Mouse (Mus musculus): Measurements from ENCODE around the gene Rassf5. TPM values are rescaled to one million over a fixed set of nuclear protein-coding genes. Genes with fewer than 3 reads are reported as not detected.

Gene Rassf5
- polyA plus RNA-seq, 1 experiment, result not detected

- peak overlapping the region; percentile 54 for H3K4me3 ChIP-seq (replicated peaks)
- H3K4me1 ChIP-seq (ENCODE audit: control insufficient read depth), result peaks cover 13% of the 10 kb centered on the region
- H3K9me3 ChIP-seq (ENCODE audit: control insufficient read depth, low read length), result peaks cover 3% of the 10 kb centered on the region; the same call in 1 of the 2 replicates
- H3K27me3 ChIP-seq (ENCODE audit: control insufficient read depth), result peaks cover 63% of the 10 kb centered on the region
- no peak for TF ChIP-seq GATA1 (IDR thresholded peaks at IDR 0.05; ENCODE audit: low read length)
- TF ChIP-seq TAL1 (IDR thresholded peaks at IDR 0.05; ENCODE audit: low read length), result no peak
- H3K36me3 ChIP-seq (ENCODE audit: control insufficient read depth), result no peaks in the 10 kb centered on the region
These were observed 446 bp downstream of the Rassf5 start for GRCm38 (mm10) chr1:131244536-131245088.

- TF ChIP-seq GATA1 (IDR thresholded peaks at IDR 0.05; ENCODE audit: low read length) (no peak), TAL1 (IDR thresholded peaks at IDR 0.05; ENCODE audit: low read length) (no peak)
- H3K36me3 ChIP-seq (ENCODE audit: control insufficient read depth), result no peaks in the 10 kb centered on the region
- peaks cover 3% of the 10 kb centered on the region; the same call in 1 of the 2 replicates for H3K9me3 ChIP-seq (ENCODE audit: control insufficient read depth, low read length)
- peaks cover 13% of the 10 kb centered on the region for H3K4me1 ChIP-seq (ENCODE audit: control insufficient read depth)
- peaks cover 65% of the 10 kb centered on the region for H3K27me3 ChIP-seq (ENCODE audit: control insufficient read depth)
- no peak overlapping the region for H3K4me3 ChIP-seq (replicated peaks)
These were observed 2.1 kb downstream of the Rassf5 start for GRCm38 (mm10) chr1:131242956-131243355.

- Histone ChIP-seq H3K4me1 (ENCODE audit: control insufficient read depth) (peaks cover 3% of the 10 kb centered on the region), H3K9me3 (ENCODE audit: control insufficient read depth, low read length) (peaks cover 3% of the 10 kb centered on the region; the same call in 1 of the 2 replicates), H3K4me3 (replicated peaks) (no peak overlapping the region), H3K36me3 (ENCODE audit: control insufficient read depth) (no peaks in the 10 kb centered on the region), H3K27me3 (ENCODE audit: control insufficient read depth) (peaks cover 36% of the 10 kb centered on the region)
- TF ChIP-seq GATA1 (IDR thresholded peaks at IDR 0.05; ENCODE audit: low read length) (no peak), TAL1 (IDR thresholded peaks at IDR 0.05; ENCODE audit: low read length) (no peak)
These were observed 5.4 kb downstream of the Rassf5 start for GRCm38 (mm10) chr1:131239576-131240193.

GRCm38 (mm10) chr1:131238931-131239381 is 6.1 kb downstream of the Rassf5 start:
- Histone ChIP-seq H3K27me3 (ENCODE audit: control insufficient read depth) (peaks cover 29% of the 10 kb centered on the region), H3K4me3 (replicated peaks) (no peak overlapping the region), H3K9me3 (ENCODE audit: control insufficient read depth, low read length) (no peaks in the 10 kb centered on the region; the same call in 1 of the 2 replicates), H3K36me3 (ENCODE audit: control insufficient read depth) (no peaks in the 10 kb centered on the region), H3K4me1 (ENCODE audit: control insufficient read depth) (no peaks in the 10 kb centered on the region)
- TF ChIP-seq GATA1 (IDR thresholded peaks at IDR 0.05; ENCODE audit: low read length), result no peak
- no peak for TF ChIP-seq TAL1 (IDR thresholded peaks at IDR 0.05; ENCODE audit: low read length)

GRCm38 (mm10) chr1:131236077-131236476 is 9.0 kb downstream of the Rassf5 start:
- no peak overlapping the region for H3K4me3 ChIP-seq (replicated peaks)
- no peaks in the 10 kb centered on the region for H3K4me1 ChIP-seq (ENCODE audit: control insufficient read depth)
- no peak for TF ChIP-seq GATA1 (IDR thresholded peaks at IDR 0.05; ENCODE audit: low read length)
- no peak for TF ChIP-seq TAL1 (IDR thresholded peaks at IDR 0.05; ENCODE audit: low read length)
- H3K36me3 ChIP-seq (ENCODE audit: control insufficient read depth), result no peaks in the 10 kb centered on the region
- no peaks in the 10 kb centered on the region for H3K9me3 ChIP-seq (ENCODE audit: control insufficient read depth, low read length)
- peaks cover 5% of the 10 kb centered on the region; the same call in 1 of the 2 replicates for H3K27me3 ChIP-seq (ENCODE audit: control insufficient read depth)

GRCm38 (mm10) chr1:131233527-131233926 is 11.5 kb downstream of the Rassf5 start:
- no peaks in the 10 kb centered on the region for H3K36me3 ChIP-seq (ENCODE audit: control insufficient read depth)
- no peaks in the 10 kb centered on the region for H3K27me3 ChIP-seq (ENCODE audit: control insufficient read depth)
- H3K9me3 ChIP-seq (ENCODE audit: control insufficient read depth, low read length), result no peaks in the 10 kb centered on the region
- no peak overlapping the region for H3K4me3 ChIP-seq (replicated peaks)
- no peaks in the 10 kb centered on the region for H3K4me1 ChIP-seq (ENCODE audit: control insufficient read depth)
- no peak for TF ChIP-seq GATA1 (IDR thresholded peaks at IDR 0.05; ENCODE audit: low read length)
- TF ChIP-seq TAL1 (IDR thresholded peaks at IDR 0.05; ENCODE audit: low read length), result no peak

GRCm38 (mm10) chr1:131228659-131229058 is 16.4 kb downstream of the Rassf5 start:
- Histone ChIP-seq H3K36me3 (ENCODE audit: control insufficient read depth) (no peaks in the 10 kb centered on the region), H3K4me1 (ENCODE audit: control insufficient read depth) (no peaks in the 10 kb centered on the region), H3K4me3 (replicated peaks) (no peak overlapping the region), H3K27me3 (ENCODE audit: control insufficient read depth) (no peaks in the 10 kb centered on the region), H3K9me3 (ENCODE audit: control insufficient read depth, low read length) (no peaks in the 10 kb centered on the region)
- no peak for TF ChIP-seq GATA1 (IDR thresholded peaks at IDR 0.05; ENCODE audit: low read length)
- TF ChIP-seq TAL1 (IDR thresholded peaks at IDR 0.05; ENCODE audit: low read length), result no peak

GRCm38 (mm10) chr1:131228225-131228624 is 16.8 kb downstream of the Rassf5 start:
- Histone ChIP-seq H3K36me3 (ENCODE audit: control insufficient read depth) (no peaks in the 10 kb centered on the region), H3K9me3 (ENCODE audit: control insufficient read depth, low read length) (no peaks in the 10 kb centered on the region), H3K4me3 (replicated peaks) (no peak overlapping the region), H3K4me1 (ENCODE audit: control insufficient read depth) (no peaks in the 10 kb centered on the region), H3K27me3 (ENCODE audit: control insufficient read depth) (no peaks in the 10 kb centered on the region)
- no peak for TF ChIP-seq GATA1 (IDR thresholded peaks at IDR 0.05; ENCODE audit: low read length)
- TF ChIP-seq TAL1 (IDR thresholded peaks at IDR 0.05; ENCODE audit: low read length), result no peak

- no peaks in the 10 kb centered on the region for H3K9me3 ChIP-seq (ENCODE audit: control insufficient read depth, low read length)
These were observed 20.1 kb downstream of the Rassf5 start for GRCm38 (mm10) chr1:131224848-131225471.

More at GRCm38 (mm10) chr1:131224848-131225471, 20.1 kb downstream of the Rassf5 start:
- Histone ChIP-seq H3K4me1 (ENCODE audit: control insufficient read depth) (no peaks in the 10 kb centered on the region), H3K36me3 (ENCODE audit: control insufficient read depth) (no peaks in the 10 kb centered on the region), H3K27me3 (ENCODE audit: control insufficient read depth) (no peaks in the 10 kb centered on the region), H3K4me3 (replicated peaks) (no peak overlapping the region)
- no peak for TF ChIP-seq GATA1 (IDR thresholded peaks at IDR 0.05; ENCODE audit: low read length)
- no peak for TF ChIP-seq TAL1 (IDR thresholded peaks at IDR 0.05; ENCODE audit: low read length)
